Mouse (Mus musculus) cortical plate, adult 2 months (tissue): ENCODE results near the gene Nisch. TPM values are rescaled to one million over a fixed set of nuclear protein-coding genes. Genes with fewer than 3 reads are reported as not detected.
A peak's percentile ranks its signal among the peaks of the same experiment; 100 is the strongest.

Experiments
- H3K27ac ChIP-seq: fragments of 200-500 bp; 2 replicates; pipeline ENCODE4 v1.5.1; 2012; ENCODE audit warnings: low read length, control low read depth, inconsistent platforms; ENCODE audit not compliant: insufficient read depth
- H3K4me1 ChIP-seq: fragments of 200-500 bp; 2 replicates; pipeline ENCODE4 v1.6.1; 2011; ENCODE audit warnings: low read length; ENCODE audit not compliant: control insufficient read depth, insufficient read depth
- H3K4me3 ChIP-seq: fragments of 200-500 bp; 2 replicates; pipeline ENCODE4 v1.5.1; 2011; ENCODE audit warnings: mild to moderate bottlenecking, low read length, control low read depth; ENCODE audit not compliant: insufficient read depth
- CTCF ChIP-seq: fragments of 200-500 bp; IDR thresholded peaks from 2 replicates; pipeline ENCODE4 v1.5.1; 2011; ENCODE audit warnings: mild to moderate bottlenecking, control low read depth, low read length; ENCODE audit not compliant: insufficient read depth; ENCODE audit errors: extremely low read depth
- POLR2A ChIP-seq: fragments of 200-500 bp; IDR thresholded peaks from 2 replicates; pipeline ENCODE4 v1.6.1; 2011; ENCODE audit warnings: mild to moderate bottlenecking, low read length, control low read depth; ENCODE audit not compliant: insufficient read depth; ENCODE audit errors: extremely low read depth
- polyA plus RNA-seq: library from polyadenylated mRNA; depleted of rRNA; stranded (reverse); fragments of >200 nt; gene quantifications from 2 replicates; pipeline ENCODE4 v1.2.3, GENCODE M21; 2012

Gene Nisch
- polyA plus RNA-seq, 1 experiment, result 293 TPM

- Histone ChIP-seq H3K27ac (no peak overlapping the region), H3K4me1 (no peaks in the 10 kb centered on the region), H3K4me3 (no peak overlapping the region)
- TF ChIP-seq POLR2A (no peak), CTCF (no peak)
These were observed 28.0 kb upstream of the Nisch start for GRCm38 (mm10) chr14:31244777-31245176.

GRCm38 (mm10) chr14:31240528-31240927, 23.8 kb upstream of the Nisch start:
- TF ChIP-seq POLR2A (no peak), CTCF (no peak)
- Histone ChIP-seq H3K27ac (no peak overlapping the region), H3K4me1 (no peaks in the 10 kb centered on the region), H3K4me3 (no peak overlapping the region)

GRCm38 (mm10) chr14:31237101-31237882, 20.5 kb upstream of the Nisch start:
- Histone ChIP-seq H3K27ac (no peak overlapping the region), H3K4me3 (no peak overlapping the region), H3K4me1 (no peaks in the 10 kb centered on the region)
- TF ChIP-seq POLR2A (no peak), CTCF (no peak)

GRCm38 (mm10) chr14:31233996-31234591, 17.3 kb upstream of the Nisch start:
- Histone ChIP-seq H3K4me3 (no peak overlapping the region), H3K27ac (no peak overlapping the region), H3K4me1 (no peaks in the 10 kb centered on the region)
- TF ChIP-seq POLR2A (no peak), CTCF (peak; percentile 89)

- TF ChIP-seq CTCF, result no peak
- TF ChIP-seq POLR2A, result no peak
- Histone ChIP-seq H3K27ac (no peak overlapping the region), H3K4me1 (no peaks in the 10 kb centered on the region)
These were observed 16.6 kb upstream of the Nisch start for GRCm38 (mm10) chr14:31233070-31233995.

GRCm38 (mm10) chr14:31232404-31233069, 15.8 kb upstream of the Nisch start:
- Histone ChIP-seq H3K4me1 (no peaks in the 10 kb centered on the region), H3K27ac (0 out of 2 replicates have a peak overlapping the region, but pooled peaks have one; percentile 44), H3K4me3 (no peak overlapping the region)
- no peak for TF ChIP-seq POLR2A
- no peak for TF ChIP-seq CTCF

More at GRCm38 (mm10) chr14:31233070-31233995, 16.6 kb upstream of the Nisch start:
- H3K4me3 ChIP-seq, result no peak overlapping the region

- Histone ChIP-seq H3K27ac (no peak overlapping the region), H3K4me3 (no peak overlapping the region), H3K4me1 (no peaks in the 10 kb centered on the region)
- TF ChIP-seq CTCF (no peak), POLR2A (no peak)
These were observed 13.7 kb upstream of the Nisch start for GRCm38 (mm10) chr14:31230442-31230841.

GRCm38 (mm10) chr14:31228234-31228633, 11.5 kb upstream of the Nisch start:
- Histone ChIP-seq H3K4me1 (no peaks in the 10 kb centered on the region), H3K27ac (0 out of 2 replicates have a peak overlapping the region, but pooled peaks have one; percentile 33), H3K4me3 (no peak overlapping the region)
- TF ChIP-seq POLR2A (no peak), CTCF (no peak)

- Histone ChIP-seq H3K4me1 (no peaks in the 10 kb centered on the region), H3K4me3 (no peak overlapping the region), H3K27ac (no peak overlapping the region)
- TF ChIP-seq CTCF (no peak), POLR2A (no peak)
These were observed 10.2 kb upstream of the Nisch start for GRCm38 (mm10) chr14:31226978-31227377.
